Mouse (Mus musculus) embryonic facial prominence, embryonic 15.5 days (tissue): ENCODE data around the gene Kalrn. TPM values are rescaled to one million over a fixed set of nuclear protein-coding genes. Genes with fewer than 3 reads are reported as not detected.

Source experiments
- ATAC-seq: fragments of 200-750 bp; cut with Nextera tagmentation; 2 replicates; pipeline ENCODE4 v1.8.0; 2017; ENCODE audit warnings: low read depth, moderate TSS enrichment; ENCODE audit not compliant: insufficient number of reproducible peaks, low FRiP score, low TSS enrichment
- H3K27ac ChIP-seq: fragments of 300-500 bp; sonication (generic); replicated peaks from 2 replicates; pipeline ENCODE4 v1.5.1; 2015; ENCODE audit warnings: mild to moderate bottlenecking, inconsistent platforms
- H3K27me3 ChIP-seq: fragments of 300-500 bp; sonication (generic); 2 replicates; pipeline ENCODE4 v1.6.1; 2015; ENCODE audit warnings: inconsistent platforms
- H3K36me3 ChIP-seq: fragments of 300-500 bp; sonication (generic); 2 replicates; pipeline ENCODE4 v1.6.1; 2015; ENCODE audit warnings: mild to moderate bottlenecking, inconsistent platforms
- H3K4me1 ChIP-seq: fragments of 300-500 bp; sonication (generic); 2 replicates; pipeline ENCODE4 v1.6.1; 2015; ENCODE audit warnings: inconsistent platforms
- H3K4me2 ChIP-seq: fragments of 300-500 bp; sonication (generic); replicated peaks from 2 replicates; pipeline ENCODE4 v1.6.1; 2015; ENCODE audit warnings: mild to moderate bottlenecking, inconsistent platforms
- H3K4me3 ChIP-seq: fragments of 300-500 bp; sonication (generic); replicated peaks from 2 replicates; pipeline ENCODE4 v1.5.1; 2015; ENCODE audit warnings: mild to moderate bottlenecking, inconsistent platforms
- H3K9ac ChIP-seq: fragments of 300-500 bp; sonication (generic); 2 replicates; pipeline ENCODE4 v1.6.1; 2015; ENCODE audit warnings: inconsistent platforms
- H3K9me3 ChIP-seq: fragments of 300-500 bp; sonication (generic); replicated peaks from 2 replicates; pipeline ENCODE4 v1.6.1; 2016; ENCODE audit warnings: inconsistent platforms
- WGBS: fragments of 180-500 bp; shearing (Covaris S2); methylation state at CpG from one replicate; pipeline ENCODE4 v1.1.7; 2015; 5-methylcytosine and 5-hydroxymethylcytosine counted together
- polyA plus RNA-seq: library from polyadenylated mRNA; unstranded; fragments of >200 nt; fragmentation: Nextera tagmentation; extraction: Ambion mirVana; gene quantifications from 2 replicates; pipeline ENCODE4 v1.2.1, GENCODE M21; 2015

Kalrn gene
- polyA plus RNA-seq, 1 experiment from 2014 or later = 14.3 TPM

DNA sequence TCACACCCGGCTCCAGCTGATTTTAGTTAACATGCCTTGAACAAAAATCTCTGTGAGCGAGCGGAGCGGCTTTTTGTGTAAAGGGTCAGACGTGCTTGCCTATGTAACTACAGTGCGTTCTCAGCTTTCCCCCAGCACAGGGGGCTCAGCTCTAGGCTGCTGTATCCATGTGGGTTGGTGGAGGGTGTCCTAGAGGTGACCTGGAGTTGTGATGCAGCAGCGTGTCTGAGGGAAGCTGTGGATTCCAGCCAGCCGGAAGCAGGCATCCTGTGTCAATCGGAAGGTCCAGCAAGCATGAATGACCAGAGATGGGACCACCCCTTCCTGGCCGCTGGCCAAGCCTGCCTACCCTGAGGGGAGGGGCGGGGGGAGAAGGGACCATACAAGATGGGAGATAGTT, 631.0 kb downstream of the Kalrn start:
- WGBS = 35% methylated on average over 11 of the region's 11 CpGs
- Histone ChIP-seq H3K27ac (peak overlapping the region; percentile 58; the same call in 1 of the 2 replicates), H3K36me3 (0 out of 2 replicates have a peak, but pooled peaks cover 2% of the 10 kb centered on the region), H3K4me2 (no peak overlapping the region), H3K4me3 (no peak overlapping the region), H3K27me3 (no peaks in the 10 kb centered on the region), H3K4me1 (peaks cover 81% of the 10 kb centered on the region), H3K9me3 (no peaks in the 10 kb centered on the region), H3K9ac (no peak overlapping the region)
- no peak for ATAC-seq

DNA sequence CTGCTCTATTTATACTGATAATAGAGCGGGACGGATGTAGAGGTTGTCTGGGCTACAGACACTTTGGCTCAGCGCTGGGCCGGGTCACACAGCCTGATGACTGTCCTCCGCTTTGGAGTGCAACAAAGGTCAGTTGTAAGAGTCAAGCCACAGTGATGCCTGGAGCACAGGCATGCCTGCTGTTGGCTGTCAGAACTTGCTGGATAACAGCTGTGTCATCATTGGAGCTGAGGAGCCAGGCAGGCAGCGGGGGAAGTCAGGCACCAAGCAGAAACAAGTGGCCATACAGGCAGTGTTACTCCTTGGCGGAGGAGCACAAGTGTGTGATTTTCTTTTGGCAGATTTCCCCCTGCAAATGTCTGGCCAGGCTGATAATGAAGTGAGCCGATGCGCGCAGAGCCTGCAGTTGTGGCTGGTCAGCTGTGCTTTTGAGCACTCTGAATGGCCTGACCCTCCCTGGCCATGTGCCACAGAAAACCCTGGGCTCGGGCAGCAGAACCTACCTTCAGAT, 632.0 kb downstream of the Kalrn start:
- H3K9ac ChIP-seq = no peak overlapping the region
- H3K4me3 ChIP-seq = no peak overlapping the region
- peak overlapping the region; percentile 58 for H3K27ac ChIP-seq
- no peak overlapping the region for H3K4me2 ChIP-seq
- peak; percentile 20; the same call in 1 of the 2 replicates for ATAC-seq
- H3K9me3 ChIP-seq = no peaks in the 10 kb centered on the region
- no peaks in the 10 kb centered on the region for H3K27me3 ChIP-seq
- no peaks in the 10 kb centered on the region for H3K36me3 ChIP-seq
- peaks cover 83% of the 10 kb centered on the region for H3K4me1 ChIP-seq
- 38% methylated on average over 11 of the region's 11 CpGs for WGBS

DNA sequence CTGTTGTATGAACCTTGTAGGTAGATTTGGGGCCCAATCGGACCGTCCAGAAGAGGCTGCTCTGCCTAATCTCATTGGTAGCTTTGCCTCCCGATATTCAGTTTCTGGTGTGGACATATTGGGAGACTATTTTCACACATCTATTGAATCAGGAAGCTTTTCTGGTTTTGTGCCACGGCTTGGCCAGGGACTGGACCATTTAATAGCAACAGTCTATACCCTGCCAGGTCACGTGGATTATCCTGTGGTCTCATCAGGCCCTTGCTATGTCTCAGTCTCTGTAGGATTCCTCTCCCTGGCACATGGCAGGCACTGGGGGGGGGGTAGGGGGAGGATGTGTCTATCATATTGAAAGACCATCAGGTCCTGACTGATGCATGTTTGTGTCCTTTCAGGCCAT, 633.2 kb downstream of the Kalrn start:
- 65% methylated on average over 5 of the region's 5 CpGs for WGBS
- H3K4me3 ChIP-seq = no peak overlapping the region
- H3K4me2 ChIP-seq = no peak overlapping the region
- H3K27ac ChIP-seq = no peak overlapping the region
- no peaks in the 10 kb centered on the region for H3K27me3 ChIP-seq
- peaks cover 82% of the 10 kb centered on the region for H3K4me1 ChIP-seq
- ATAC-seq = no peak
- no peaks in the 10 kb centered on the region for H3K9me3 ChIP-seq
- H3K9ac ChIP-seq = no peak overlapping the region
- H3K36me3 ChIP-seq = no peaks in the 10 kb centered on the region

DNA sequence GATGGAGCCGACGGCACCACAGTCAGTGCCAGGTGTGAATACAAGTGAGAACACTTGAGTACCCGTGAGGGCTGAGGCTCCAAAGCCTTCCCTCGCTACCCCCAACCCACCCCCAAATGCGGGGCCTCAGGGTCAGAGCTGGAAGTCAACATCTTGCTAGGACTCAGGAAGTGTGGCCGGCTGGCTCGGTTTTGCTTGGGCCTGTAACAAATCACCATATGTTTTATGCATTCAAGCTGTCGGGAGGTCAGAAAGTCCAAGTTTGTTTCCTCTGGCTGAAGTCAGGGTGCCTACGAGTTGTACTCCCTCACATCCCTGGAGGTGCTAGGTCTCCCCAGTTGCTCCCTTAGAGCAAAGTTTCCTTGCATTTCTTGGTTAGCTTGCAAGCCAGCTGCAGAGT, 633.7 kb downstream of the Kalrn start:
- H3K4me3 ChIP-seq = no peak overlapping the region
- H3K9me3 ChIP-seq = no peaks in the 10 kb centered on the region
- H3K4me1 ChIP-seq = peaks cover 82% of the 10 kb centered on the region
- no peaks in the 10 kb centered on the region for H3K36me3 ChIP-seq
- 41% methylated on average over 9 of the region's 9 CpGs for WGBS
- 0 out of 2 replicates have a peak overlapping the region, but pooled peaks have one; percentile 22 for H3K27ac ChIP-seq
- H3K27me3 ChIP-seq = no peaks in the 10 kb centered on the region
- no peak overlapping the region for H3K9ac ChIP-seq
- no peak overlapping the region for H3K4me2 ChIP-seq
- ATAC-seq = no peak

DNA sequence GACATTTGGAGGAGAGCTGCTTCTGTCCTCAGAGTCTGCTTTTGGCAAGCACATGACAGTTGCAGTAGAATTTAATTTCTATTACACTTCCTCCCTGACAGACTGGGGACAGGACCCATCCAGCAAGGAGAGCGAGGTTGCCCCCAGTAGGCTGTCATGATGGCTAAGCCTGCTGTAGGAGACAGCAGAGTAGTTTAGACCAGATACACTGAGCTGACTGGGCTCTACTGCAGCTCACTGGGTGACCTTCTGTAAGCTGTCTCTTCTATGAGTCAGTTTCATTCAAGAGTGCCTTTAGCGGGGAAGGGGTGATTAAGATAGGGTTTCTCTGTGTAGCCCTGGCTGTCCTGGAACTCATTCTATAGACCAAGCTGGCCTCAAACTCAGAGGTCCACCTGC, 634.2 kb downstream of the Kalrn start:
- H3K27me3 ChIP-seq = no peaks in the 10 kb centered on the region
- no peak overlapping the region for H3K9ac ChIP-seq
- peaks cover 82% of the 10 kb centered on the region for H3K4me1 ChIP-seq
- no peak overlapping the region for H3K4me3 ChIP-seq
- WGBS = 72% methylated on average over 2 of the region's 2 CpGs
- H3K27ac ChIP-seq = no peak overlapping the region
- no peak for ATAC-seq
- H3K9me3 ChIP-seq = no peaks in the 10 kb centered on the region
- H3K36me3 ChIP-seq = no peaks in the 10 kb centered on the region
- no peak overlapping the region for H3K4me2 ChIP-seq

DNA sequence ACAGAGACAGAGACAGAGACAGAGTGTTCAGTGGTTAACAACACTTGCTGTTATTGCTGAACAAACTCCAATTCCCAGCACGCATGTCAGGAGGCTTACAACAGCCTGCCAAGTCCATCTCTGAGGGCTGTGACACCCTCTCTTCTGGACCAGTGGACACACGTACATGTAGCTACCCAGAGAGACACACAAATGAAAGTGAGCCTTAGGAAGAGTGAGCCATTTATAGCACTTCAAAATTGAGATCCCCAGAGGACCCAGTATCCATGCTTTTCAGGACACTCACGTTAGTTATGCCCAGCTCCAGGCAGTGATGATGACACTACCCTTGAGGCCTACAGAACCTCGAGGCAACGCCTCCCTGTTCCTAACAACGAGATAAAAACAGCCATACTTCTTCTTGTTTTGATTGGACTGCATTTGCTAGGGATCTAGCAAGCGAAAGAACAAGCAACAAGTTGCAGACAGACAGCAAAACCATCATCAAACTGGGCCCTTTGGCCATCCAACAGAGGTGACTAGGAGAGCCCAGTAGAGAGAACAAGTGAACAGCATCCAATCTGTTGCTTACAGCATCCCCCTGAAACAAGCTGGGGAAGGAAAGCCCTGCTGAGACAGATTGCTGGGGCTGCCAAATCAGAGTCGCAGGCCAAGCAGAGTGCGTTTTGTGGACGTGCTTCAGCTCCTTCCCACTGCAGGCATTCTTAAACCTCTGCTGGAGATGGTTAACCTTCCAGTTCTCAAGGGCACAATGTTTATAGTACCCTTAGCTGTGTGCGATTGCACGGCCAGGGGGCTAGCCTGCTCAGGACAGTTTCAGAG, 634.8 kb downstream of the Kalrn start:
- 58% methylated on average over 12 of the region's 12 CpGs for WGBS
- ATAC-seq = no peak

DNA sequence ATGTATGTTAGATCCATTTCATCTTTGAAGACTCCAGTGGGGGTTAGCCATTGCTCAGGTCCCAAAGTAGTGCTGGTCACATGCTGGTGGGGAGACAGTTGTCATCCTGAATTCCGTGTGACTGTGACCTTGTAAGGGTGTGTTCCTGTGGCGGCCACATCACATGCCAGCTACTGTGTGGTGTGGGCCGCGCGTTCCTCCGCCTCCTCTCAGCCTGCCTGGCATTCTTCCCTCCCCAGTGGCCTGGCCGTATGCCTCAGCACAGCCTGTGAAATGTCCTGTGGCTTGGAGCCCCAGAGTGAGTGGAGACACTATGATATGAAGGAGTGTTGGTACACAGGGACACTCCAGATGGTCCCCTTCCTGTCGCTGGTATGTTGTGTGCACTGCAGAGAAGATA, 635.8 kb downstream of the Kalrn start:
- Histone ChIP-seq H3K36me3 (no peaks in the 10 kb centered on the region; the same call in 1 of the 2 replicates), H3K9me3 (no peaks in the 10 kb centered on the region), H3K4me1 (peaks cover 86% of the 10 kb centered on the region), H3K27ac (0 out of 2 replicates have a peak overlapping the region, but pooled peaks have one; percentile 55), H3K4me2 (no peak overlapping the region), H3K27me3 (no peaks in the 10 kb centered on the region), H3K4me3 (no peak overlapping the region), H3K9ac (no peak overlapping the region)
- 76% methylated on average over 8 of the region's 8 CpGs for WGBS
- ATAC-seq = peak; percentile 40; the same call in 1 of the 2 replicates

More for the DNA sequence above, 634.8 kb downstream of the Kalrn start:
- Histone ChIP-seq H3K27me3 (no peaks in the 10 kb centered on the region), H3K4me3 (no peak overlapping the region), H3K27ac (no peak overlapping the region), H3K4me2 (no peak overlapping the region), H3K4me1 (peaks cover 84% of the 10 kb centered on the region), H3K9me3 (no peaks in the 10 kb centered on the region), H3K36me3 (no peaks in the 10 kb centered on the region), H3K9ac (no peak overlapping the region)

DNA sequence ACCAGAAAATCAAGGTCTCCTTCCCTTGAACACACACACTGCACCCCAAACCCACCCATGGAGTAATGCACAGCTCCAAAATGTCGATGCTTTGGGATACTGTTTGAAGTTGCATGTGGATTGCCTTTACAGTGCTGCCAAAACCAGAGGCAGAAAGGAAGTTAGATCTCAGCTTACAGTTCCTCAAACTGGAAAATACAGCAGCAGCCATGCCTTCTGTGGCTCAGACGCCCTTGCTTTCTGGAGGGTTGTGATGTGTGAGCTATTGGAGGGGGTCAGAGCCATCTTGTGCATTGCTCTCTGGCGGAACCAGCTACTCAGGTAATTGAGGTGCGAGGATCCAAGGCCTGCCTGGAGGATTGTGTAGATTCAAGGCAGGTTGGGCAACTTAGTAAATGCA, 636.4 kb downstream of the Kalrn start:
- WGBS = 62% methylated on average over 4 of the region's 4 CpGs
- no peak overlapping the region for H3K4me3 ChIP-seq
- peak overlapping the region; percentile 55 for H3K27ac ChIP-seq
- H3K4me1 ChIP-seq = peaks cover 83% of the 10 kb centered on the region
- no peaks in the 10 kb centered on the region for H3K27me3 ChIP-seq
- no peak overlapping the region for H3K4me2 ChIP-seq
- H3K36me3 ChIP-seq = no peaks in the 10 kb centered on the region; the same call in 1 of the 2 replicates
- no peak overlapping the region for H3K9ac ChIP-seq
- ATAC-seq = no peak
- no peaks in the 10 kb centered on the region for H3K9me3 ChIP-seq

DNA sequence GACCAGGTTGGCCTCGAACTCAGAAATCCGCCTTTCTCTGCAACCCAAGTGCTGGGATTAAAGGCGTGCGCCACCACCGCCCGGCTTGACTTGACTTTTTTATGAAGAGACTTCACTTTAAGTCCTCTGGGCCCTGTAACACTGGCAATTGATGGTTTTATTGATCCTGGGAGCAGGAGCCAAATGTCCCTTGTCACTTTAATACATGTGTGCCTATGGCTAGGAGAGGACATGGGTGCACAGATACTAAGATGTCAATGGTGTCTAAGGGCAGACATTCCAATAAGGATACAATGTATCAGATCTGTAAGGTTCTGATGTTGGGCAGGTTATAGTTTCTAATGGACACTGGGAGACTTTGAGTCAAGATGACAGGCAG, 637.9 kb downstream of the Kalrn start:
- H3K9me3 ChIP-seq = no peaks in the 10 kb centered on the region
- H3K27ac ChIP-seq = no peak overlapping the region
- peaks cover 75% of the 10 kb centered on the region for H3K4me1 ChIP-seq
- H3K27me3 ChIP-seq = no peaks in the 10 kb centered on the region
- ATAC-seq = no peak
- 93% methylated on average over 6 of the region's 6 CpGs for WGBS
- no peak overlapping the region for H3K4me3 ChIP-seq
- no peak overlapping the region for H3K4me2 ChIP-seq
- no peak overlapping the region for H3K9ac ChIP-seq
- no peaks in the 10 kb centered on the region; the same call in 1 of the 2 replicates for H3K36me3 ChIP-seq

DNA sequence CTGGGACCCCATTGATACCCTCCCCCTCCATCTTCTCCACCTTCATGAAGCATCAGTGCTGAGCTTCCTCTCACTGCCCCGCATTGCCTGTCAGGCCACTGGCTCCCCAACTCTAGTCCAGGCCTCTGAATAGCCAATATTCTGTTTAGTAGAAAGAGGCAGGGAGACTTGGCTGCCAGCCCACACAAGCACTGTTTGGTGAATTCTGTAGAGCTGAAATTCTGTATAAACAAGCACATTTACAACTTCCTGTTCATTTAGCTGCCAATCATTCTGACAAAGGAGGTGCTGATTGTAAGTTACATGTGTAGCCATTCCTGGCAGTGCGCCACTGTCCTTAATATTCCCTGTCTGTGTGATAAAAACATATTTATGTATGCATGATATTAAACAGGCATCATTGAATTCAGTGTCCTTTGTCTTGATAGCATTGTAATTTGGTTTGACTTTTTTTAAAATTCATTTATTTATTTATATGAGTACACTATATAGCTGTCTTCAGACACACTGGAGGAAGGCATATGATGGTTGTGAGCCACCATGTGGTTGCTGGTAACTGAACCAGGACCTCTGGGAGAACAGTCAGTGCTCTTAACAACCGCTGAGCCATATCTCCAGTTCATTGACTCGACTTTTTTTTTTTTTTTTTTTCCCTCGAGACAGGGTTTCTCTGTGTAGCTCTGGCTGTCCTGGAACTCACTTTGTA, 638.5 kb downstream of the Kalrn start:
- H3K27ac ChIP-seq = peak overlapping the region; percentile 78
- H3K27me3 ChIP-seq = no peaks in the 10 kb centered on the region
- WGBS = 58% methylated on average over 5 of the region's 5 CpGs
- no peak for ATAC-seq
- H3K36me3 ChIP-seq = no peaks in the 10 kb centered on the region; the same call in 1 of the 2 replicates
- H3K4me2 ChIP-seq = no peak overlapping the region
- H3K9ac ChIP-seq = 0 out of 2 replicates have a peak overlapping the region, but pooled peaks have one; percentile 6
- H3K9me3 ChIP-seq = no peaks in the 10 kb centered on the region
- H3K4me1 ChIP-seq = peaks cover 72% of the 10 kb centered on the region
- no peak overlapping the region for H3K4me3 ChIP-seq

DNA sequence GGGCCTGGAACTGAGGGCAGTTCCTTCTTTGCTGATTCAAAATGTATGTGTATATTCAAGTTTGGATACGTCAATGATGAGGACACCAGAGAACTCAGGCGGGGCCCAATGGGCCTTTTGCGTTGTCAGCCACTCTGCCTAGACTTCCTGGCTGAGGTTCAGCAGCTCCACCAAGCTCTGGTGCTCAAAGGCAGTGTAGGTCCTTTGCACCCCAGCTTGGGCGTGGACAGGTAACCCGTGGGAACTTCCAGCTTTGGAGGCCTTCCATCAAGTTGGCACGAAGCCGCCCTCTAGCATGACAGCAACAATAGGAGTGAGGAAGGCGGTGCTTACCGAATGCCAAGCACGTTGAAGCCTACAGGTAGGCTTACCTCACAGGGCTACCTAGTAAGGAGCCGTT, 639.9 kb downstream of the Kalrn start:
- H3K27ac ChIP-seq = peak overlapping the region; percentile 78
- no peaks in the 10 kb centered on the region for H3K27me3 ChIP-seq
- no peak for ATAC-seq
- H3K4me1 ChIP-seq = peaks cover 72% of the 10 kb centered on the region
- H3K4me3 ChIP-seq = no peak overlapping the region
- H3K36me3 ChIP-seq = no peaks in the 10 kb centered on the region; the same call in 1 of the 2 replicates
- H3K4me2 ChIP-seq = no peak overlapping the region
- WGBS = 77% methylated on average over 11 of the region's 11 CpGs
- H3K9me3 ChIP-seq = no peaks in the 10 kb centered on the region
- H3K9ac ChIP-seq = no peak overlapping the region
